12 mouse cellular contexts compared by ENCODE assay signal in genomic region chr3:127267846-127268245, GRCm38 (mm10).
DNase-seq lines count a peak whose midpoint lies in the region; ATAC-seq lines count a peak whose summit lies in the region.
"Had no signal": no experiment of that assay in that cellular context is flagged by ENCODE, and none has a peak within 500 bp of the region (broad histone marks: within the 10 kb centered on the region; RNA-seq: fewer than 3 reads in every experiment).

No protein-coding gene starts in this region.

- no peaks in the 10 kb centered on the region for H3K9me3 ChIP-seq in forebrain, embryonic 11.5 days (ENCODE audit: control insufficient read depth, low read length)
- no peaks in the 10 kb centered on the region for H3K9me3 ChIP-seq in limb, embryonic 10.5 days (replicated peaks)
- no peaks in the 10 kb centered on the region for H3K9me3 ChIP-seq in neural tube, embryonic 11.5 days (ENCODE audit: control insufficient read depth, low read length)

- intact Hi-C loops in heart, postnatal 36 days (cut with DNase I) = no loop called here

- no peak overlapping the region for H3K4me3 ChIP-seq in forebrain, embryonic 11.5 days (ENCODE audit: low read depth, low read length)
- no peak overlapping the region for H3K4me3 ChIP-seq in limb, embryonic 10.5 days
- no peak overlapping the region for H3K4me3 ChIP-seq in neural tube, embryonic 11.5 days (ENCODE audit: low read depth, low read length)
- H3K4me3 ChIP-seq: erythroblast, embryonic 14.5 days had no signal

- 38% methylated on average over 6 of the region's 6 CpGs for WGBS in forebrain, embryonic 11.5 days
- WGBS in limb, embryonic 10.5 days = 43% methylated on average over 6 of the region's 6 CpGs
- WGBS in neural tube, embryonic 11.5 days = 27% methylated on average over 6 of the region's 6 CpGs

- H3K4me1 ChIP-seq in forebrain, embryonic 11.5 days (replicated peaks; ENCODE audit: control insufficient read depth, insufficient read depth, low read length) = peaks cover 2% of the 10 kb centered on the region; the same call in 1 of the 2 replicates
- H3K4me1 ChIP-seq in limb, embryonic 10.5 days = no peaks in the 10 kb centered on the region
- H3K4me1 ChIP-seq in neural tube, embryonic 11.5 days (ENCODE audit: control insufficient read depth, insufficient read depth, low read length) = 0 out of 2 replicates have a peak, but pooled peaks cover 3% of the 10 kb centered on the region

- no peak overlapping the region for H3K9ac ChIP-seq in forebrain, embryonic 11.5 days (ENCODE audit: low read length)
- 0 out of 2 replicates have a peak overlapping the region, but pooled peaks have one; percentile 31 for H3K9ac ChIP-seq in neural tube, embryonic 11.5 days (ENCODE audit: low read length)

- no peak overlapping the region for H3K4me2 ChIP-seq in forebrain, embryonic 11.5 days (ENCODE audit: low read depth, low read length, severe bottlenecking)
- no peak overlapping the region for H3K4me2 ChIP-seq in neural tube, embryonic 11.5 days (ENCODE audit: low read depth)

- peak; percentile 83 for DNase-seq in heart, adult 11 months
- DNase-seq in heart, postnatal 36 days = no peak
- DNase-seq in forebrain, embryonic 11.5 days (ENCODE audit: low spot score) = peak; percentile 65
- peak; percentile 36 for DNase-seq in limb, embryonic 10.5 days (ENCODE audit: low spot score)
- DNase-seq in neural tube, embryonic 11.5 days (ENCODE audit: low spot score) = peak; percentile 46
- DNase-seq in spleen, adult 18-20 months = no peak
- DNase-seq in kidney, postnatal 36 days = no peak
- DNase-seq: kidney, postnatal 25 days; thymus, adult 2 months had no signal

- peak overlapping the region; percentile 50; the same call in 1 of the 2 replicates for H3K27ac ChIP-seq in forebrain, embryonic 11.5 days (ENCODE audit: low read depth, low read length)
- H3K27ac ChIP-seq in limb, embryonic 10.5 days = no peak overlapping the region
- peak overlapping the region; percentile 11; the same call in 1 of the 2 replicates for H3K27ac ChIP-seq in neural tube, embryonic 11.5 days (ENCODE audit: low read depth, low read length)

- peak; percentile 77 for ATAC-seq in forebrain, embryonic 11.5 days (replicated peaks; ENCODE audit: low FRiP score)
- ATAC-seq in neural tube, embryonic 11.5 days (ENCODE audit: insufficient read depth, low FRiP score, low TSS enrichment) = peak; percentile 56; the same call in 1 of the 2 replicates
- ATAC-seq in inflammation-experienced regulatory T-cells, adult 6 months = no peak
- ATAC-seq: Patski had no signal

- H3K27me3 ChIP-seq in forebrain, embryonic 11.5 days (ENCODE audit: control insufficient read depth, insufficient read depth, low read length) = no peaks in the 10 kb centered on the region
- H3K27me3 ChIP-seq in limb, embryonic 10.5 days (ENCODE audit: low read depth, poor library complexity, severe bottlenecking) = no peaks in the 10 kb centered on the region
- no peaks in the 10 kb centered on the region for H3K27me3 ChIP-seq in neural tube, embryonic 11.5 days (ENCODE audit: control insufficient read depth, insufficient read depth, low read length)
- H3K27me3 ChIP-seq: Patski had no signal

- no peaks in the 10 kb centered on the region for H3K36me3 ChIP-seq in forebrain, embryonic 11.5 days (ENCODE audit: control insufficient read depth, insufficient read depth, low read length)
- no peaks in the 10 kb centered on the region for H3K36me3 ChIP-seq in limb, embryonic 10.5 days
- no peaks in the 10 kb centered on the region for H3K36me3 ChIP-seq in neural tube, embryonic 11.5 days (ENCODE audit: control insufficient read depth, insufficient read depth, low read length)

Comparison
In these comparisons a context has a peak if more than half of its experiments do, and no peak if none do; other contexts are left out.
1. DNase-seq: peak in heart, adult 11 months (single experiment), forebrain, embryonic 11.5 days (single experiment), limb, embryonic 10.5 days (single experiment) and neural tube, embryonic 11.5 days (single experiment); none in heart, postnatal 36 days (0 of 2), spleen, adult 18-20 months (0 of 2) and kidney, postnatal 36 days (0 of 2).